Mouse (Mus musculus) stomach, postnatal 0 days (tissue): ENCODE results near the gene Erv3. TPM values are rescaled to one million over a fixed set of nuclear protein-coding genes. Genes with fewer than 3 reads are reported as not detected.

ENCODE experiments used
- ATAC-seq: fragments of 200-750 bp; cut with Nextera tagmentation; 2 replicates; pipeline ENCODE4 v1.8.0; 2017; ENCODE audit not compliant: low FRiP score, low TSS enrichment
- DNase-seq: peaks from one replicate; pipeline ENCODE4 v3.0.0-alpha.2; 2016; ENCODE audit warnings: low spot score
- H3K27ac ChIP-seq: fragments of 300-500 bp; sonication (generic); replicated peaks from 2 replicates; pipeline ENCODE4 v1.5.1; 2014; ENCODE audit warnings: mild to moderate bottlenecking, control low read depth
- H3K27me3 ChIP-seq: fragments of 300-500 bp; sonication (generic); 2 replicates; pipeline ENCODE4 v1.6.1; 2014; ENCODE audit warnings: low read length; ENCODE audit not compliant: control insufficient read depth, insufficient read depth
- H3K36me3 ChIP-seq: fragments of 300-500 bp; sonication (generic); 2 replicates; pipeline ENCODE4 v1.6.1; 2014; ENCODE audit warnings: low read length, mixed read lengths; ENCODE audit not compliant: control insufficient read depth, insufficient read depth
- H3K4me1 ChIP-seq: fragments of 300-500 bp; sonication (generic); replicated peaks from 2 replicates; pipeline ENCODE4 v1.6.1; 2014; ENCODE audit warnings: antibody characterized with exemption; ENCODE audit not compliant: control insufficient read depth, insufficient read depth
- H3K4me2 ChIP-seq: fragments of 300-500 bp; sonication (generic); replicated peaks from 2 replicates; pipeline ENCODE4 v1.6.1; 2014; ENCODE audit warnings: low read depth, mild to moderate bottlenecking, control low read depth, moderate library complexity
- H3K4me3 ChIP-seq: fragments of 300-500 bp; sonication (generic); 2 replicates; pipeline ENCODE4 v1.5.1; 2014; ENCODE audit warnings: low read depth, low read length, control low read depth
- H3K9ac ChIP-seq: fragments of 300-500 bp; sonication (generic); 2 replicates; pipeline ENCODE4 v1.6.1; 2014; ENCODE audit warnings: mild to moderate bottlenecking, low read length, control low read depth, mixed read lengths
- H3K9me3 ChIP-seq: fragments of 300-500 bp; sonication (generic); 2 replicates; pipeline ENCODE4 v1.6.1; 2016; ENCODE audit warnings: low read length; ENCODE audit not compliant: control insufficient read depth
- CTCF ChIP-seq: IDR thresholded peaks from 2 replicates; pipeline ENCODE4 v1.5.1; 2016; ENCODE audit warnings: antibody characterized with exemption, low read depth, mild to moderate bottlenecking, moderate library complexity
- EP300 ChIP-seq: optimal IDR thresholded peaks from 2 replicates; pipeline ENCODE3; 2016; ENCODE audit warnings: antibody characterized with exemption
- WGBS: fragments of 180-500 bp; shearing (Covaris S2); extraction: QIAGEN DNeasy Blood & Tissue Kit; methylation state at CpG from one replicate; pipeline ENCODE4 v1.1.7; 2014; 5-methylcytosine and 5-hydroxymethylcytosine counted together
- polyA plus RNA-seq: library from polyadenylated mRNA; unstranded; fragments of >200 nt; fragmentation: Nextera tagmentation; extraction: Ambion mirVana; gene quantifications from 2 replicates; pipeline ENCODE4 v1.2.1, GENCODE M21; 2015

Gene Erv3
- polyA plus RNA-seq, 1 experiment from 2014 or later = not detected

- Histone ChIP-seq H3K36me3 (no peaks in the 10 kb centered on the region), H3K4me1 (no peaks in the 10 kb centered on the region), H3K27me3 (no peaks in the 10 kb centered on the region), H3K9me3 (no peaks in the 10 kb centered on the region), H3K27ac (no peak overlapping the region), H3K4me3 (no peak overlapping the region), H3K4me2 (peak overlapping the region; percentile 36), H3K9ac (no peak overlapping the region)
- DNase-seq (peak; percentile 82), ATAC-seq (peak; percentile 53; the same call in 1 of the 2 replicates)
- WGBS = 21% methylated on average over 14 of the region's 14 CpGs
- TF ChIP-seq EP300 = no peak
- TF ChIP-seq CTCF = peak; percentile 95
Observed at GRCm38 (mm10) chr2:131820088-131820675, 39.4 kb downstream of the Erv3 start.

DNA sequence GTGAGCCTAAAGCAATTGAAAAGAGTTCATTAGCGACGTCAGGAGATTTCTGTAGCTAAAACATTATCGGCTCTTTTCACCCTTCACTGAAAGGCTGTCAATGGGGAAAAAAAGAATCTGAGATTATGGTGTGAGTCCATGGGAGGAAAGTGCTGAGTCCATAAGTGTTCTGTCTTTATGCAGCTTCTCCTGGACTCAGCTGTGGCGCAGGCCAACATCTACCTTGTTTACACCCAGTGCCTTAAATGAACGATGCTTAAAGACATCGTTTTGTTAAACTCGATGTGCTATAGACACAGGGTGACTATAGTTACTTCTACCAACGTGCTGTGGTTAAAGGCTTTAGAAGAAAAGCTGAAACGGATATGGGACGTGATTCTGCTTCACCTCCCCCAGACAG lies 45.2 kb downstream of the Erv3 start:
- no peaks in the 10 kb centered on the region for H3K27me3 ChIP-seq
- 83% methylated on average over 10 of the region's 10 CpGs for WGBS

DNA sequence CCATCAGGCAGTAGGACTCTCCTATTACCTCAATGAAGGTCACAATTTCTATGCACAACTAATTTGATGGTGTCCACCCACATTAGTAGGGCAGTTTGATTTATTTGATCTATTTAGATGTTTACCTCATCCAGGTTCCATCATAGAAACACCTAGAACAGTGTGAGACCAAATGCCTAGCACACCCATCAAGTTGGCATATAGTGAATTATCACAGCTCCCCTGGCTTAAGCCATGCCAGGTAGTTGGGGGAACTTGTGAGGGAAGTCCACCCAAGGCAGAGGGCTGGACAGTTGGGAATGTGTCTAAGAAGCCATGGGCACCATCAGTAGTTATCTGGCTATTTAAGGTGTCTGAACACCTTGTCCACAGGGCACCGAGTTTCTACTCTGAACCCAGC lies 46.1 kb downstream of the Erv3 start:
- no peak for DNase-seq
- no peak for ATAC-seq
- WGBS = 61% methylated on average over 1 of the region's 1 CpGs
- Histone ChIP-seq H3K27ac (no peak overlapping the region), H3K27me3 (no peaks in the 10 kb centered on the region), H3K4me3 (no peak overlapping the region), H3K4me1 (no peaks in the 10 kb centered on the region), H3K9ac (no peak overlapping the region), H3K36me3 (no peaks in the 10 kb centered on the region), H3K4me2 (no peak overlapping the region), H3K9me3 (no peaks in the 10 kb centered on the region)
- TF ChIP-seq EP300 = no peak
- no peak for TF ChIP-seq CTCF

More for the DNA sequence above, 45.2 kb downstream of the Erv3 start:
- Histone ChIP-seq H3K4me2 (no peak overlapping the region), H3K36me3 (no peaks in the 10 kb centered on the region), H3K4me1 (no peaks in the 10 kb centered on the region), H3K9me3 (no peaks in the 10 kb centered on the region), H3K27ac (no peak overlapping the region), H3K4me3 (no peak overlapping the region), H3K9ac (no peak overlapping the region)
- ATAC-seq = no peak
- TF ChIP-seq EP300 = no peak
- no peak for TF ChIP-seq CTCF
- no peak for DNase-seq

DNA sequence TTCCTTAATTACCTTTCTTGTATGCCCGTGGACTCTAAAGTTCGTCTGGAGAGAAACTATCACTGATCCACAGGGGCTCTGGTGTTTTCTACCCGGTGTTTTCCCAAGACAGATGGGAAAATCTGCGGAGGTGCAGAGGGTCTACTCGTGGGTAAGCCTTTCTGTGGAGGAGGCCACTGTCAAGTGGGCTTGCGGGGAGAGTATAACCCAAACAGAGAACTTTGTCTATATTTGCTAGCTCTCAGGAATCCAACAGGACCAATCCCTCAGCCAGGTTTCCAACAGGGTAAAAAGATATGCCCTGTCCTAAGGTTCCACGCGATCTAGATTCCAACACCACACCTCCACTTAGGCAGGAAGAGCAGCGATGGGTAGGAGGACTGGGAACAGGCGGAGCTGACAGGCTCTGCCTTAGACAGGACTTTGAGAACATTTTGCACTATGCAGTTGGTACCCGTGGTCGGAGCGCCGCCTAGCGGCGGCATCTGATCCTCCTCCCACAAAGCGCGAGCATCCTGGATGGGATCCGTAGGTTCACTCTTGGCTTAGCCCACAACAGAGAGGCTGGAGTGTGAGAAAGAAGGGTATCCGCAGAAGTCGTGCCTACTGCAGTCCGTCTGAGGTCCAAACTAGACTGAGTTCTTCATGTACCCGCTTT lies 46.9 kb downstream of the Erv3 start:
- no peak overlapping the region for H3K4me2 ChIP-seq
- DNase-seq (peak; percentile 84), ATAC-seq (peak; percentile 86; the same call in 1 of the 2 replicates)
- no peak for TF ChIP-seq EP300
- peak; percentile 92 for TF ChIP-seq CTCF
- H3K4me1 ChIP-seq = no peaks in the 10 kb centered on the region
- no peak overlapping the region for H3K4me3 ChIP-seq
- no peaks in the 10 kb centered on the region for H3K36me3 ChIP-seq
- 19% methylated on average over 23 of the region's 23 CpGs for WGBS
- no peaks in the 10 kb centered on the region for H3K9me3 ChIP-seq
- H3K27ac ChIP-seq = no peak overlapping the region
- no peaks in the 10 kb centered on the region for H3K27me3 ChIP-seq
- no peak overlapping the region for H3K9ac ChIP-seq

DNA sequence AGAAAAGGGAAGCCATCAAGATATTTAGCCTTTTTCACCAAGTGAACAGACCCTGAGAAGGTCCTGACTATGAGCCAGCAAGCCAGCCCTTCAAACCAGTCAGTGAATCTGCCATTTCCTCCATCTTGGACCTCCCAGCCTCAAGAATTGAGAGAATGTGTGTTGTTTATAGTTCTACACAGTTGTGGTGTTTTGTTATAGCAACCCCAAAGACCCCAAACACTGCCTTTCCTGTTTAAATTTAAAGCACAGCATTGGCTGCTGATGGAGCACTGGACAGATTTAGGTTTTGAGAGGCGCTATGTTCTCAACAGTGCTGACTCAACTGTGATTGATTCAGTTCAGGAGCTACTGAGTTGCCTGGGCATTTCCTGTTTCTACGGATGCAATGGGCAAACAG lies 47.9 kb downstream of the Erv3 start:
- 53% methylated on average over 2 of the region's 2 CpGs for WGBS
- H3K27ac ChIP-seq = no peak overlapping the region
- no peak overlapping the region for H3K4me3 ChIP-seq
- DNase-seq = no peak
- no peaks in the 10 kb centered on the region for H3K27me3 ChIP-seq
- TF ChIP-seq CTCF (no peak), EP300 (no peak)
- no peaks in the 10 kb centered on the region for H3K4me1 ChIP-seq
- no peaks in the 10 kb centered on the region for H3K9me3 ChIP-seq
- ATAC-seq = no peak
- H3K9ac ChIP-seq = no peak overlapping the region
- no peak overlapping the region for H3K4me2 ChIP-seq
- no peaks in the 10 kb centered on the region for H3K36me3 ChIP-seq

GRCm38 (mm10) chr2:131808856-131809255 lies 50.7 kb downstream of the Erv3 start:
- DNase-seq (no peak), ATAC-seq (no peak)
- no peaks in the 10 kb centered on the region for H3K27me3 ChIP-seq
- H3K4me2 ChIP-seq = no peak overlapping the region
- TF ChIP-seq EP300 = no peak
- TF ChIP-seq CTCF = no peak
- H3K4me3 ChIP-seq = no peak overlapping the region
- H3K36me3 ChIP-seq = no peaks in the 10 kb centered on the region
- no peaks in the 10 kb centered on the region for H3K4me1 ChIP-seq
- no peak overlapping the region for H3K27ac ChIP-seq
- H3K9ac ChIP-seq = no peak overlapping the region
- no peaks in the 10 kb centered on the region for H3K9me3 ChIP-seq
- WGBS = 45% methylated on average over 7 of the region's 7 CpGs
